Mouse (Mus musculus) lung, embryonic 16.5 days (tissue): ENCODE measurements around the gene Upk3b. TPM values are rescaled to one million over a fixed set of nuclear protein-coding genes. Genes with fewer than 3 reads are reported as not detected.

ENCODE experiments used
- ATAC-seq: fragments of 200-750 bp; cut with Nextera tagmentation; 2 replicates; pipeline ENCODE4 v1.8.0; 2017; ENCODE audit warnings: low read depth, mild to moderate bottlenecking, moderate library complexity
- H3K27ac ChIP-seq: fragments of 300-500 bp; sonication (generic); 2 replicates; pipeline ENCODE4 v1.5.1; 2014; ENCODE audit warnings: mild to moderate bottlenecking, control low read depth, low read length
- H3K27me3 ChIP-seq: fragments of 300-500 bp; sonication (generic); 2 replicates; pipeline ENCODE4 v1.6.1; 2014; ENCODE audit warnings: low read depth, low read length, mixed read lengths; ENCODE audit not compliant: control insufficient read depth, insufficient read depth
- H3K36me3 ChIP-seq: fragments of 300-500 bp; sonication (generic); 2 replicates; pipeline ENCODE4 v1.6.1; 2014; ENCODE audit warnings: low read length; ENCODE audit not compliant: control insufficient read depth, insufficient read depth
- H3K4me1 ChIP-seq: fragments of 300-500 bp; sonication (generic); replicated peaks from 2 replicates; pipeline ENCODE4 v1.6.1; 2014; ENCODE audit warnings: low read length, mixed read lengths; ENCODE audit not compliant: control insufficient read depth, insufficient read depth
- H3K4me2 ChIP-seq: fragments of 300-500 bp; sonication (generic); 2 replicates; pipeline ENCODE4 v1.6.1; 2014; ENCODE audit warnings: low read depth, low read length, control low read depth
- H3K4me3 ChIP-seq: fragments of 300-500 bp; sonication (generic); 2 replicates; pipeline ENCODE4 v1.5.1; 2014; ENCODE audit warnings: mild to moderate bottlenecking, low read length, control low read depth
- H3K9ac ChIP-seq: fragments of 300-500 bp; sonication (generic); 2 replicates; pipeline ENCODE4 v1.6.1; 2014; ENCODE audit warnings: low read length, control low read depth
- H3K9me3 ChIP-seq: fragments of 300-500 bp; sonication (generic); 2 replicates; pipeline ENCODE4 v1.6.1; 2016; ENCODE audit warnings: low read length; ENCODE audit not compliant: control insufficient read depth
- WGBS: fragments of 180-500 bp; shearing (Covaris S2); extraction: QIAGEN DNeasy Blood & Tissue Kit; methylation state at CpG from one replicate; pipeline ENCODE4 v1.1.7; 2014; 5-methylcytosine and 5-hydroxymethylcytosine counted together
- polyA plus RNA-seq: library from polyadenylated mRNA; unstranded; fragments of >200 nt; fragmentation: Nextera tagmentation; extraction: Ambion mirVana; gene quantifications from 2 replicates; pipeline ENCODE4 v1.2.1, GENCODE M21; 2015

Gene Upk3b
- polyA plus RNA-seq, 1 experiment from 2014 or later: 27.1 TPM

DNA sequence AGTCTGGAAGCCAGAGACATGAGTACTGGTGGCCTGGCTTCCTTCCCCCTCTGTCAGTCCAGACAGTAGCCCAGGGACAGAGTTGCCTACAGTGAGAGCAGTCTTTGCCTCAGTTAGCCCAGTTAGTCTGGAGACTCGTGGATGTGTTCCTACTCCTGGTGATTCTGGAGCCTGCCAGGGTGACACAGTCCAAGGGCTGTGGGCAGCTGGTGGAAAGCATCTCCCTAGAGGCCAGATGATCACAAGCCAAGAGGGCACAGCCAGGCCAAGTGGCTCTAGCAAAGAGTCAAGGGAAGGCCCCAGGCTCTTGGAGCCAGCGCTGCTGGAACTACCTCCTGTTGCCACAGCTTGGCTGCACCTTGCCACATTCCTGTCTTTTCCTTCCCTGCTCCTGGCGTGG, 12.6 kb upstream of the Upk3b start:
- Histone ChIP-seq H3K27ac (no peak overlapping the region), H3K4me1 (no peaks in the 10 kb centered on the region), H3K4me3 (no peak overlapping the region), H3K27me3 (no peaks in the 10 kb centered on the region), H3K36me3 (peaks cover 12% of the 10 kb centered on the region), H3K4me2 (no peak overlapping the region), H3K9ac (no peak overlapping the region), H3K9me3 (no peaks in the 10 kb centered on the region)
- 77% methylated on average over 3 of the region's 3 CpGs for WGBS
- ATAC-seq: no peak

DNA sequence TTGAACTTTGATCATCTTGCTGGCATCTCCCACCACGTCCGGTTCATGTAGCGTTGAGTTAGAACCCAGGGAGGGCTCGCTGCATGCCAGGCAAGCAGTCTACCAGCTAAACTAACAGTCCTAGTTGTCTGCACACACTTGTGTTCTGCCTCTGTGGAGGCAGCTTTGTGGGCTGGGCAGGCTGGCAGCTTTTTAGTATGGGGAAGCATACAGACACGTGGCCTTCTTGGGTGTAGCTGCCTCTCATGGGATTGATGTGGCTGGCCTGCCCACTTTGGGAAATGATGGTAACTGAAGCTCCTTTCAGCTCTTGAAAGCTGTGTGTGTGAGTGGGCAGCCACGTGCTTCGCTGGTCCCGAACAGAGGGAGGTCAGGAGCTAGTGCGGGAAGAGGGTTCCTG, 11.4 kb upstream of the Upk3b start:
- no peak overlapping the region for H3K4me2 ChIP-seq
- no peak overlapping the region for H3K4me3 ChIP-seq
- ATAC-seq: no peak
- H3K9me3 ChIP-seq: no peaks in the 10 kb centered on the region
- H3K27ac ChIP-seq: no peak overlapping the region
- no peaks in the 10 kb centered on the region for H3K4me1 ChIP-seq
- H3K9ac ChIP-seq: no peak overlapping the region
- no peaks in the 10 kb centered on the region for H3K27me3 ChIP-seq
- 83% methylated on average over 9 of the region's 9 CpGs for WGBS
- H3K36me3 ChIP-seq: peaks cover 18% of the 10 kb centered on the region

DNA sequence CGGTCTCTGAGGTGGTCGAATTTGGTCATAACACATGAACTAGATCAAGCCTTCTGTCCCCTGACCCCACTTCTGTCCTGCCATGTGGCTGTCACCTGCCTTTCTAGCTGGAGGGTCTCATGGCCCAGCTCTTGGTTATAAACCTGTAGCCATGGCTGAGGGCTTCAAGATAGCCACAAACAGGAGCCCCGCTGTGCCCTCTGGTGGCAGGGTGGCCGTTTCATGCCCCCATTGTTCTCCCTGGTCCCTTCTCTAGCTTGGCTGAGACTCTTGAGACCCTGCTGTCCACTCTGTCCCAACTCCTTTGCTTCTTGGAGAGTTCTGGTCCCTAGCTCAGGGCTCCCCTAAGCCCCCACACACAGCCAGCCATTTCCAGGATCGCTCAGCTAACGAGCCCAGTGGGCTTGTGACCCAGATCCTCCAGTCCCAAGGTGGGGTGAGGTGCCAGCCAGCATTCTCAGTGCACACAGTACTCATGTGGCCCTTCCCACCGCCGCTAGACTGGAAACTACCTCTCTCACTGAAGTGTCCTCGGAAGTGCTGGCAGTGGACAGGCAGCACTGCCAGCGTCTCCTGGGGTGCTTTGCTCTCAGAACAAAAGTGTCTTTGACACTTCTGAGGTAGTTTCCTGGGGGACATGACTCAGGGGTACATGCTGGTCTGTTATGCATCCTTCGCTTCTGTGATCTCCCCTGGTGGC, 10.5 kb upstream of the Upk3b start:
- H3K4me2 ChIP-seq: no peak overlapping the region
- peaks cover 21% of the 10 kb centered on the region for H3K36me3 ChIP-seq
- peak; percentile 64; the same call in 1 of the 2 replicates for ATAC-seq
- no peaks in the 10 kb centered on the region for H3K27me3 ChIP-seq
- H3K4me1 ChIP-seq: no peaks in the 10 kb centered on the region
- H3K27ac ChIP-seq: peak overlapping the region; percentile 42
- H3K9ac ChIP-seq: no peak overlapping the region
- no peak overlapping the region for H3K4me3 ChIP-seq
- H3K9me3 ChIP-seq: no peaks in the 10 kb centered on the region
- WGBS: 73% methylated on average over 11 of the region's 11 CpGs

DNA sequence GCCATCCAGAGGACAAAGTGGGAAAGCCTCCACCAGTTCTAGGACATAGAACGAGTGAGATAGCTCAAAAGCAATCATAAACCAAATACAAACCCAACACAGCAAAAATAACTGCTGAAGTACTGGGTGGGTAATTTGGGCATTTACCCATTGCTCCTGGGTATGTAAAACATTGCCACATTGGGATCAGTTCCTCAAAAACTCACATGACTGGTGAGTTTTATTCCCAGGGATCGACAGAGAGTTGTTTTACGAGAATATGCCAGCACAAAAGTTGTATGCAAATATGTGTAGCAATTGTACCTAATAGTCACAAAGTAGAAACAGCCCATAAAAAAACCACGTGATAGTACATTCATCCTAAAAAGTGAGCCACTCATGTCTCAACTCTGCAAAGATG, 3.4 kb upstream of the Upk3b start:
- no peak for ATAC-seq
- Histone ChIP-seq H3K9me3 (no peaks in the 10 kb centered on the region), H3K4me3 (no peak overlapping the region), H3K4me2 (no peak overlapping the region), H3K27me3 (no peaks in the 10 kb centered on the region), H3K4me1 (no peaks in the 10 kb centered on the region), H3K9ac (no peak overlapping the region), H3K36me3 (peaks cover 14% of the 10 kb centered on the region), H3K27ac (no peak overlapping the region)
- WGBS: 71% methylated on average over 4 of the region's 4 CpGs

DNA sequence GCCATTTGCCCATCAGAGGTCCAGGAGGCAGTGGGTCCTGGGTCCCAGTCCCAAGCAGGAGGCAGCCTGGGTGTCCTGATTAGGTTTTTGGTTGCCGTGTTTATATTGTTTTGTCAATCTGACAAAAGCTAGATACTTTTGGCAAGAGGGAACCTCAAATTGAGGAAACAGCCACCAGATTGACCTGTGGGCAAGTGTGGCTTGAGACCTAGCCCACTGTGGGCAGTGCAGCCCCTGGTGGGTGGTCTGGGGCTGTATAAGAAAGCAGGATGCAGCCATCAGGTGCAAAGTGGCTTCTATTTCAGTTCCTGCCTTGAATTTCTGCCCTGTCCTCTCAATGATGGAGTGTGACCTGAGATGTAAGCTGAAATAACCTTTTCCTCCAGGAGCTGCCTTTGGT, 3.0 kb upstream of the Upk3b start:
- WGBS: 60% methylated on average over 1 of the region's 1 CpGs
- no peaks in the 10 kb centered on the region for H3K9me3 ChIP-seq
- H3K27ac ChIP-seq: no peak overlapping the region
- H3K4me3 ChIP-seq: no peak overlapping the region
- H3K27me3 ChIP-seq: no peaks in the 10 kb centered on the region
- ATAC-seq: no peak
- no peaks in the 10 kb centered on the region for H3K4me1 ChIP-seq
- peaks cover 12% of the 10 kb centered on the region for H3K36me3 ChIP-seq
- H3K9ac ChIP-seq: no peak overlapping the region
- no peak overlapping the region for H3K4me2 ChIP-seq

DNA sequence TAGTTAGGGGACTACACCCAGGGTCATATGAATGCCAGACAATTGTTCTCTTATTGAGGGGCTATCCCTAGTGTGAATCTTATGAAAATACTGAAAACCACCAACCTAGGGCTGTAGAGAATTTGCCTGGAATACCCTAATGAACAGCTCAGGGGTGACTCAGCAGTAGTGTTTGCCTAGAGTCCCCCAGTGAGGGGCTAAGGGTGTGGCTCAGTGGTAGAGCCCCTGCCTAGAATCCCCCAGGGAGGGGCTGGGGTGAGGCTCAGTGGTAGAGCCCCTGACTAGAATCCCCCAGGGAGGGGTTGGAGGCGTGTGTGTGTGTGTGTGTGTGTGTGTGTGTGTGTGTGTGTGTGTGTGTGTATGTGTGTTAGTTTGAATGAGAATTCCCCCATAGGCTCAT, 1.6 kb upstream of the Upk3b start:
- 90% methylated on average over 1 of the region's 1 CpGs for WGBS
- H3K27ac ChIP-seq: no peak overlapping the region
- H3K9me3 ChIP-seq: no peaks in the 10 kb centered on the region
- no peak for ATAC-seq
- H3K4me2 ChIP-seq: no peak overlapping the region
- 0 out of 2 replicates have a peak, but pooled peaks cover 3% of the 10 kb centered on the region for H3K36me3 ChIP-seq
- H3K4me3 ChIP-seq: no peak overlapping the region
- no peaks in the 10 kb centered on the region for H3K4me1 ChIP-seq
- H3K27me3 ChIP-seq: no peaks in the 10 kb centered on the region
- no peak overlapping the region for H3K9ac ChIP-seq

DNA sequence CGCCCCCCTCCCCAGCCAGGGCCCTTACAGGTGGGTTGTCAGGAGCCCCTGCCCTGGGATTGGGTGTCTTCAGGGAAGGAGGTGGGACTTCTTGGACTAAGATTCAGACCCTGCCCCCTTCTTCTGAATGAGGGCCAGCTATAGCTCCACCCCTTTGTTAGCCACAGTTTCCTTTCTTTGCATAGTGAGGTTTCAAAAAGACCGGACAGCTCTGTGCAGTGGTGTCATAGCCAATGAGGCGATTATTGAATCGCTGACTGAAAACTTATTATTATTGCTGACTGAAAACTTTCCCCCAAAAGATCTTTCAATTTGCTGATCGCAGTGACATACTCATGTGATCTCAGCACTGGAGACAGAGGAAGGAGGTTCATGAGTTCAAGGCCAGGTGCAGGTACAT, 1.9 kb downstream of the Upk3b start:
- H3K4me1 ChIP-seq: no peaks in the 10 kb centered on the region
- H3K27me3 ChIP-seq: no peaks in the 10 kb centered on the region
- 0 out of 2 replicates have a peak overlapping the region, but pooled peaks have one; percentile 23 for H3K9ac ChIP-seq
- 34% methylated on average over 5 of the region's 5 CpGs for WGBS
- no peaks in the 10 kb centered on the region for H3K36me3 ChIP-seq
- peak overlapping the region; percentile 7; the same call in 1 of the 2 replicates for H3K4me2 ChIP-seq
- no peak overlapping the region for H3K27ac ChIP-seq
- ATAC-seq: 0 out of 2 replicates have a peak, but pooled peaks have one; percentile 35
- H3K4me3 ChIP-seq: no peak overlapping the region
- no peaks in the 10 kb centered on the region for H3K9me3 ChIP-seq

DNA sequence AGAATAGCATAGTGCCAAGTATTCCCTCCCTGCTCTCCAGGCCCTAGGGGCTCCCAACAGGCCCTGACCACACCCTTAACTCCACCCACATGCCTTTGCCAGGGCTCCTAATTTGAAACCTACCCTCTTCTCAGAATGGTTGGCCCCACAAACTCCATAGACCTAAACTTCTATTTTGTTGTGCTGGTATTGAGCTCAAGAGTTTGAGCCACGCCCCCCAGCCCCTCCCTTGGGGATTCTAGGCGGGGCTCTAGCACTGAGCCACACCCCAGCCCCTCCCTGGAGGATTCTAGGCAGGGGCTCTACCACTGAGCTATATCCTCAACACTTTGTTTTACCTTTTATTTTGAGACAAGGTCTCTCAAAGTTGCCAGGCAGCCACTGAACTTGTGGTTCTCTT, 3.0 kb downstream of the Upk3b start:
- peak; percentile 32; the same call in 1 of the 2 replicates for ATAC-seq
- Histone ChIP-seq H3K9me3 (no peaks in the 10 kb centered on the region), H3K27me3 (no peaks in the 10 kb centered on the region), H3K9ac (no peak overlapping the region), H3K4me2 (no peak overlapping the region), H3K4me3 (no peak overlapping the region), H3K4me1 (no peaks in the 10 kb centered on the region), H3K36me3 (no peaks in the 10 kb centered on the region), H3K27ac (no peak overlapping the region)
- WGBS: 17% methylated on average over 2 of the region's 2 CpGs

DNA sequence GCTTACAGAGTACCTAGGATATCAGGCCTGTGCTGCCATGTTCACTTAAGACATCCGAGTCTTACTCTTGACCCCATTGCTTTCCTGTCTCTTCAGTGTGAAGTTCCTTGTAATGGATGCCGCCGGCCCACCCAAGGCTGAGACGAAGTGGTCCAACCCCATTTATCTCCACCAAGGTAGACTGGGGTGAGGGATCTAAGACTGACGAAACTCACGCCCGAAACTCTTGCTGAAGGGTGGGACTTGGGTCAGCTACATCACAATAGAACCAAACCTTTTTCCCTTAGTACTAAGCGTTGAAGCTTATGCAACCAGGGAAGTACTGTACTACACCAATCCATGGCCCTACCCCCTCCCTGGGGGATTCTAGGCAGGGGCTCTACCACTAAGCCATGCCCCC, 3.4 kb downstream of the Upk3b start:
- WGBS: 89% methylated on average over 8 of the region's 8 CpGs
- Histone ChIP-seq H3K36me3 (no peaks in the 10 kb centered on the region), H3K27ac (no peak overlapping the region), H3K4me2 (no peak overlapping the region), H3K4me1 (no peaks in the 10 kb centered on the region), H3K9me3 (no peaks in the 10 kb centered on the region), H3K4me3 (no peak overlapping the region), H3K9ac (no peak overlapping the region), H3K27me3 (no peaks in the 10 kb centered on the region)
- ATAC-seq: no peak
